Mouse (Mus musculus) neutrophil, adult 65 days (primary cell): ENCODE results near the gene Zfp607a. TPM values are rescaled to one million over a fixed set of nuclear protein-coding genes. Genes with fewer than 3 reads are reported as not detected.

Experiments
- total RNA-seq: library from RNA; stranded (reverse); gene quantifications from 2 replicates; pipeline ENCODE4 v1.2.4, GENCODE M21; 2023

The Zfp607a gene
- 2.1 and 3.2 TPM in 2 replicates for total RNA-seq

DNA sequence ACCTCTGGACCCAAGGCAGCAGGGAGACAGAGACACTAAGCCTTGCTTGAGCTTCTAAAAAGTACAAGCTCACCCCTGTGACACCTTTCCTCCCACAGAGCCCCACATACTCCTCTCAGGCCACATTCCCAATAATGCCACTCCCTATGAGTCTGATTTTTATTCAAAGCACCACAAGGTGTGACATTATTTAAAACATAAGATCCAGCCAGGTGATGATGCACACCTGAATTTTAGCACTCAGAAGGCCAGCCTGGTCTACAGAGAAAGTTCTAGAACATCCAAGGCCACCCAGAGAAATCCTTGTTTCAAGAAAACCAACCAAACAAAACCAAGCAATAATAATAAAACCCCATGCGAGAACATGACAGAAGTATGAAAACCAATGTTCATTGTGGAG, at the start of gene Zfp607a:
Gene Zfp607a (plus strand): TSS at position 301 of the 400 bp plus-strand sequence.

GRCm38 (mm10) chr7:27838323-27839249, 18.7 kb upstream of the Zfp607a start, which contains the start of gene Zfp59:
TSS of gene Zfp59 (plus strand) at chr7:27838607.

GRCm38 (mm10) chr7:27928818-27929695, 71.7 kb downstream of the Zfp607a start, which contains the start of gene Zfp974:
TSS of gene Zfp974 (minus strand) at chr7:27929460.

Other genes starting within 250 kb of the Zfp607a start
- gene Ttc9b, start 203.6 kb upstream of the Zfp607a start, total RNA-seq, result not detected in 2 replicates
- 3.6 and 5.3 TPM in 2 replicates for gene Map3k10, start 182.9 kb upstream of the Zfp607a start, total RNA-seq
- 0.09 and 0.20 TPM in 2 replicates for gene Zfp607b, start 168.2 kb upstream of the Zfp607a start, total RNA-seq
- gene Zfp60, start 126.1 kb upstream of the Zfp607a start, total RNA-seq, result 1.9 and 2.9 TPM in 2 replicates
- gene Zfp626, start 50.3 kb upstream of the Zfp607a start, total RNA-seq, result 2.7 and 4.9 TPM in 2 replicates
- gene Zfp59, start 18.9 kb upstream of the Zfp607a start, total RNA-seq, result 0.25 and 0.73 TPM in 2 replicates
- gene Zfp974, start 71.9 kb downstream of the Zfp607a start, total RNA-seq, result 1.3 and 2.2 TPM in 2 replicates
- 2.6 and 2.8 TPM in 2 replicates for gene Zfp780b, start 121.6 kb downstream of the Zfp607a start, total RNA-seq
- gene Zfp850, start 156.6 kb downstream of the Zfp607a start, total RNA-seq, result 1.0 and 1.8 TPM in 2 replicates
- gene Psmc4, start 192.6 kb downstream of the Zfp607a start, total RNA-seq, result 66.2 and 72.8 TPM in 2 replicates
- not detected in 2 replicates for gene Fcgbp, start 213.7 kb downstream of the Zfp607a start, total RNA-seq